Mouse (Mus musculus) ovary, postnatal 14 days (tissue): ENCODE results near the gene Klk7.

Experiments
- DNase-seq: peaks from one replicate; pipeline ENCODE4 v3.0.0; 2022; ENCODE audit warnings: low spot score

Klk7 gene

GRCm38 (mm10) chr7:43810994-43811393 is at the start of gene Klk7:
TSS of gene Klk7 (plus strand) at chr7:43811294.
- DNase-seq: no peak

GRCm38 (mm10) chr7:43766484-43766883 is 44.6 kb upstream of the Klk7 start:
- no peak for DNase-seq

GRCm38 (mm10) chr7:43768597-43768996 is 42.5 kb upstream of the Klk7 start, which contains the start of gene Klk12:
TSS of gene Klk12 (plus strand) at chr7:43768897.
- DNase-seq: no peak

GRCm38 (mm10) chr7:43769636-43770035 is 41.5 kb upstream of the Klk7 start:
- DNase-seq: no peak

GRCm38 (mm10) chr7:43770701-43771100 is 40.4 kb upstream of the Klk7 start:
- DNase-seq: no peak

- DNase-seq: no peak
Measured at GRCm38 (mm10) chr7:43771916-43772315, 39.2 kb upstream of the Klk7 start.

GRCm38 (mm10) chr7:43772901-43773300 is 38.2 kb upstream of the Klk7 start:
- DNase-seq: no peak

GRCm38 (mm10) chr7:43774364-43774763 is 36.7 kb upstream of the Klk7 start, which contains the start of gene Klk11:
TSS of gene Klk11 (plus strand) at chr7:43774604.
- no peak for DNase-seq

GRCm38 (mm10) chr7:43774802-43775201 is 36.3 kb upstream of the Klk7 start:
- DNase-seq: no peak

GRCm38 (mm10) chr7:43775311-43776057 is 35.6 kb upstream of the Klk7 start:
- no peak for DNase-seq

- no peak for DNase-seq
Measured at GRCm38 (mm10) chr7:43776506-43776905, 34.6 kb upstream of the Klk7 start.

- DNase-seq: no peak
Measured at GRCm38 (mm10) chr7:43777423-43777822, 33.7 kb upstream of the Klk7 start.

- no peak for DNase-seq
Measured at GRCm38 (mm10) chr7:43778176-43778970, 32.7 kb upstream of the Klk7 start.

- DNase-seq: no peak
Measured at GRCm38 (mm10) chr7:43780241-43780640, 30.9 kb upstream of the Klk7 start.

GRCm38 (mm10) chr7:43780746-43781145 is 30.3 kb upstream of the Klk7 start, which contains the start of gene Klk10:
TSS of gene Klk10 (plus strand) at chr7:43781035.
- no peak for DNase-seq

- DNase-seq: no peak
Measured at GRCm38 (mm10) chr7:43781541-43781940, 29.6 kb upstream of the Klk7 start.

GRCm38 (mm10) chr7:43782275-43783265 is 28.5 kb upstream of the Klk7 start:
- DNase-seq: peak; percentile 82

GRCm38 (mm10) chr7:43785286-43785685 is 25.8 kb upstream of the Klk7 start:
- no peak for DNase-seq

GRCm38 (mm10) chr7:43788096-43788495 is 23.0 kb upstream of the Klk7 start:
- DNase-seq: no peak

GRCm38 (mm10) chr7:43789295-43789694 is 21.8 kb upstream of the Klk7 start:
- no peak for DNase-seq

GRCm38 (mm10) chr7:43791591-43791990 is 19.5 kb upstream of the Klk7 start, which contains the start of gene Klk9:
TSS of gene Klk9 (plus strand) at chr7:43791891.
- DNase-seq: no peak

GRCm38 (mm10) chr7:43796355-43796754 is 14.7 kb upstream of the Klk7 start:
- no peak for DNase-seq
